Mouse (Mus musculus) bone marrow macrophage, adult 2 months (primary cell): ENCODE results near the gene Galc.

Experiments used
- CTCF ChIP-seq: IDR thresholded peaks from 2 replicates; pipeline ENCODE4 v1.5.1; 2012; ENCODE audit warnings: low read depth, mild to moderate bottlenecking, low read length, moderate library complexity
- POLR2A ChIP-seq: IDR thresholded peaks from 2 replicates; pipeline ENCODE4 v1.6.1; 2012; ENCODE audit warnings: mild to moderate bottlenecking, low read depth, low read length, borderline replicate concordance

DNA sequence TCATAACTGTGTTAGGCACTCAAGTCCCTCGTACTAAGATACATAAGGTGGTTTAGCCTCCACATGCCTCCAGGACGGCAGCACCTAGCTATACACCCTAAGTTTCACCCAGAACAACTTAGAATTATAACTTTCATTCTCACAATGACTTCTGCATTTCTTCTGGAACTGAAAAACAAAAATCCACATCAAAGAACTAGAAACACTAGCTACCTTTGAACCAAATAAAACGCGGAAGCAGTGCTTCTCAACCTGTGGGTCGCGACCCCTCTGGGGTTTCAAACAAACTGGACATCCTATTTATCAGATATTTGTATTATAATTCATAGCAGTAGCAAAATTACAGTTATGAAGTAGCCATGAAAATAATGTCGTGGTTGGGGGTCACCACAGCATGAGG is 45.5 kb downstream of the Galc start:
- TF ChIP-seq CTCF (no peak), POLR2A (no peak)
